Mouse (Mus musculus): Measurements from ENCODE around the gene Glrx2.

The Glrx2 gene

DNA sequence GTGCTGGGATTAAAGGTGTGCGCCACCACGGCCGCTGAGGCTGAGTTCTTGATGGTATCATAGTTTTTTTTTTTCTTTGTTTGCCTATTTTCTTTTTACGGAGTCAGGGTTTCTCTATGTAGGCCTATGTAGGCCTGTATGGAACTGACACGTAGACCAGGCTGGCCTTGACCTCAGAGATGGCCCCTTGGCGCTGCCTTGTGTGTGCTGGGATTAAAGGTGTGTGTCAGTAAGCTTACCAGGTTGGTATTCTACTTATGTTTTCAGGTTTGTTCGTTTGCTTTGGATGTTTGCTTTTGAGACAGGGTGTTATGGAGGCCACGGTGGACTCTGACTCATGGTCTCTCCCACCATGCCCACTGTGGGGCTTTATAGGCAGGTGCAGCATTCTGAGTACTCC is 46.0 kb downstream of the Glrx2 start:
- DNase-seq = no peak

DNA sequence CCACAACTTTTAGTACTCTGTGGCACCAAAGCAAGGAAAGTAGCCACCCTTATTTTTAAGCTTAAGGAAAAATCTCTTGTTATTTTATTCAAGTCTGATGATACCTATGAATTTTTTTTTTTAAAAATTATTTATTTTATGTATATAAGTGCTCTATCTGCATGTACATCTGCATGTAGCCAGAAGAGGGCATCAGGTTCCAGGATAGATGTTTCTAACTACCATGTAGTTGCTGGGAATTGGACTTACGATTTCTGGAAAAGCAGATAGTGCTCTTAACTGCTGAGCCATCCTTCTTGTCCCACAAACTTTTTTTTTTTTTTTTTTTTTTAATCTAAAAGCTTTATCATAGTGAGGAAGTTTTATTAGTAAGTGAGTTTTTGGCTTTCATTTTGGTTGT is 48.3 kb downstream of the Glrx2 start:
- no peak for DNase-seq

DNA sequence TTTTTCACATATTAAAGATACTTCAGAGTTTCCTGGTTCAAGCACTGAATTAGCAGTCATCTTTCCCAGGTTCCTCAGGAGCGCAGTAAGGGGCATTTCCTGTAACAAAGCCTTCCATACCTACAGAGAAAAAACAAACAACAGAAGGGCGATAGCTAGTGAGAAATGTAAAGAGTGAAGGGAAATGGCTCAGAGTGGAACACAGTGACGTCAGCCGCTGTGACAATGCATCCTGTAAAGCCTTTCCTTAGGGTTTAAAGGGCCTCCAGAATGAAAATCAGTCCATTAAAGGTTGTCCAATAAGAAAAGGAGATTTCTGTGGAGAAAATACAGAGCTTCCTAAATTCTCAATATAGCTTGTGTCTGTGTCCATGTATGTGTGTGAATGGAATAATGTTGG is 49.7 kb downstream of the Glrx2 start:
- DNase-seq = no peak

DNA sequence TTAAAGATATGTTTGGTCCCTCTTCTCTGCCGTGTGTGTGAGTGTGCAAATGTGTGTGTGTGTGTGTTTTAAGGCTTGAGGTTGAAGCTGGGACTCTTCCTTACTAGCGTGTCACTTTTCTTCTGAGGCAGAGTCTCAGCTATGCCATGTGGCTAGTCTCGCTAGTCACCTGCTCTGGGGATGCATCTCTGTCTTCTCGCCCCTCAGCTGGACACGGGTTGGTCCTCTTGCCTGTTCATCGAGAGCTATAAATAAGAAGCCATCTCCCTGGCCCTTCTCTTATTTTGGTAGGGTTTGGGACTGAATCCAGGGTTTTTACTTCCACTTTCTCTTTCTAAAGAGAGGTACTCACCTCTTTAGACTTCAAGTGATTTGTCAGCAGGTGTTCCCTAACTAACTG is 50.1 kb downstream of the Glrx2 start:
- DNase-seq = no peak

DNA sequence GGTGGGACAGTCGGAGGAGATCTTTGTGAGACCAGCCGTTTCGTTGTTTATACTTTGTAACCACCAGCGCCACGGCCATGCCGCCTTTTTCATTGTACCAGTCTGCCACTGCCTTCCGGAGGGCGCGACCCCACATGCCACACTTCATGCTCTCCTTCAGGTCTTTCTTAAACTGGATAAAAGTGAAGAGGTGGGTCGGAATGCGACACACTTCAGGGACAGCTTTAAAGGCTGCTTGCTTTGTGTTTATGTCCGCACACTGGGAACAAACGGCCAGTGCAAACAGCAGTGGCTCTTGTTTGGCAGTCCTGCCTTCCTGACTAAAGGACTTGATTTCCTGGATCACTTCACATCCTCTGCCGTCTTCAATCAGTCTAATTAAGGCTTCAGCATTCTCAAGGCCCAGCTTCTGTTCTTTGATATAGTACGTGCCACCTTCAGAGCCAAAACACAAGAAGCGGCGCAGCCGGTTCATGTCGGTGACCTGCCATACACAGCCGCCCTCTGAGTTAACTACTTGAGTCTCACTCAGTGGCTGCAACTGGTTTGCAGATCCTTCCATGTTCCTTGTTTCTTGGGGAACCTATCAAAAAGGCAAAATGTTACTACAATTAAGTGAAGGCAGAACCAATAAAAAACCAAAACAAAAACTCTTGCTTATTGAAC is 54.4 kb downstream of the Glrx2 start:
- DNase-seq = no peak

DNA sequence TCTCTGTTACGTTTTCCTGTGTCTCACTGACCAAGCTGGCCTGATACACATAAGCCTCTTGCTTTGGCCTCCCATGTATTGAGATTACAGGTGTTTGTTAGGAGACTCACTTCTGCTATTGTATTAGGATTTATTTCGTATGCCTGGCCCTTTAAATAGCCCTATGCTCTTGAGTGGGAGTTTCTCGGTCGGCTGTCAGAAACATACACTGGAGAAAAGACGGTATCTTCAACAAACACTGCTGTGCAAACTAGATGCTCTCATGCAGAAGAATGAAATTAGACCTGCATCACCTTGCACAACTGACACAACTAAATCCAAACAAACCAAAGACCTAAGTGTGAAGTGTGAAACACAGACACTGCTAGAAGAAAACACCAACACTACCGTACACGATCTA is 56.9 kb downstream of the Glrx2 start:
- no peak for DNase-seq

DNA sequence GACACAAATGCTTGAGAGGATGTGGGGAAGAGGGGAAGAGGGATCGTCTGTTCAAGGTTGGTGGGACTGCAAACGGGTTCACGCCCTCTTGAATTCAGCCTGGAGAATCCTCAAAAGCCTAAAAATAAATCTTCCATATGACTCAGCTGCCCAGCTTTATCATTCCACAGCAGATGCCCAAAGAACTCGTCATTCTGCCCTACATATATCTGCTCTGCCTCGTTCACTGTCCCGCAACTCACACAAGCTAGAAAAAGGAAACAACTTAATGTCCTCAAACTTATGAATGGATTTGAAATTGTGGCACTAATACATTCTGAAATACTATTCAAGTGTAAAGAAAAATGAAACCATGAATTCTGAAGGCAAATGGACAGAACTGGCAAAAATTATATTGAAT is 57.8 kb downstream of the Glrx2 start:
- no peak for DNase-seq

DNA sequence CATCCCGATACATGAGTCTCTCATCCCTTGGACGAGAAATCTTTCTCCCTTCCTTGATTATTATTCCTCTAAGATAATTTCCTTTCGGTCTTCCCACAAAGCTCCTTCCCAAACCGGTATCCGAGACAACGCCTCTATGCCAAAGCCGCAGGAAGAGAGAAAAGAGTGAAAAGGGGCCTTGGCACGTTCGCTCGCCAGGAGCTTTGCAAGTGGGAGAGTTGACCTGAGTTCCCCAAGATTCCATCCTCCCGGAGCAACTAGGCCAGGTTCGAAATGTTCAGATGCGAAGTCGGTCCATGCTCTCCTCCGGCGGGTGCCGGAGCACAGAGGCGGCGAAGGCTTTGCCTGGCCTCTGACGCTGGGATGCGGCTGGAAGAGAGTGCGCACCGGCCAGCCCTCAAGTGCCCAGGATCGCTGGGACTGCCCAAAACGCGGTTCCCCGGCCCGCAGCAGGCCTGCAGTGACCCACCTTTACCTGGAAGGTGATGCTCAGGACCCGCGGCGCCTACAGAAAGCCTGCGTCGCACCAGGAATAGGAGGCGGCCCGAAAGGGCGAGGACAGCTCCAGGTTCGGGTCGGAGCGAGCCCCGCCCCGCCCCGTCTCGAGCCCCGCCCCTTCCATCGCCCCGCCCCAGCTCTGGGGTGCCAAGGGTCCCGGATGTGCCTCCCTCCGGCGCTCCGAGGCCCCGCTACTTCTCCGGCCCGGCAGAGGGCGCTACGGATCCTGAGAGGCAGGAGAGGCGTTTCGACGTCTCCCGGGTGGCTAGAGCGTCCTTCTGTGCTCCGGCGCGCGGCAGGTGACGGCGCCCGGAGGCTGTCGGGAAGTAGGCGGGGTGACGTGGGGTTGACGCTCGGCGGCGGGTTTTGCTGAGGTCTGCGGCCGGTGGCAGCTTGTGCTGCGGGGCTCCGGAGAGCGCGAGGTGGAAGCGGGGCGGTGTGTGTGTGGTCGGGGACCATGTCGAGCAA is 60.6 kb downstream of the Glrx2 start, which contains the start of the genes Trove2 and Uchl5:
TSS of gene Trove2 (minus strand) at position 623 of the 966 bp plus-strand sequence.
TSS of gene Uchl5 (plus strand) at position 827 of the 966 bp plus-strand sequence.
- peak; percentile 98 for DNase-seq

DNA sequence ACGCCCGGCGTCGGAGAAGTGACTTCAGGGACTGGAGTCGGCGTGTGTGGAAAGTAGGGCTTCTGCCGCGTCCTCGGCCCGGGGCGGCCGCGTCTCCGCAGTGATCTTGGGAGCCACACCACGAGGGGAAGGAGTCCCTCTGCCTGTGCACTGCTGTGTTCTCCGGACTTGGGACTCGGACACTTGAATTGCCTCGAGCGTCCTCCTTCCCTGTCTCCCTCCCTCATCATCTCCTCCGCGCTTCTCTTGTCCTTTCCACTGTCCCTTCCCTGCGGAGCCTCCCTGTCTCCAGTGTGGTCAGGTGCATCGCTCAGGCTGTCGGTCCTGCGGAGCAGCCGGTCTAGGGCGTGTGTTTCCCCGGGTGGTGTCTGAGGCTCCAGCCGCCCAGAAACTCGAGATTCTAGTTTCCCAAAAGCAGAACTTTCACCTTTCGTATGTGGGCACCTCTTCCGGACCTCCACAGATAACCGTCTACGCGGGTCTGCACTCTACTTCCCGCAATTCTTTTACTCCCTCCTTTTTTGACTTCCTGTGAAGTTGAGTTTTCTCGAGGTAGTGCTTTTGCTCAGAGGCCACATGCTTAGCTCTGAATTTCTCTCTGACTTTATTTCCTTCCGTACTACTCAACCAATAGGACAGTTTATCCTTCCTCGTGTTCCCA is 61.5 kb downstream of the Glrx2 start:
- DNase-seq = no peak

DNA sequence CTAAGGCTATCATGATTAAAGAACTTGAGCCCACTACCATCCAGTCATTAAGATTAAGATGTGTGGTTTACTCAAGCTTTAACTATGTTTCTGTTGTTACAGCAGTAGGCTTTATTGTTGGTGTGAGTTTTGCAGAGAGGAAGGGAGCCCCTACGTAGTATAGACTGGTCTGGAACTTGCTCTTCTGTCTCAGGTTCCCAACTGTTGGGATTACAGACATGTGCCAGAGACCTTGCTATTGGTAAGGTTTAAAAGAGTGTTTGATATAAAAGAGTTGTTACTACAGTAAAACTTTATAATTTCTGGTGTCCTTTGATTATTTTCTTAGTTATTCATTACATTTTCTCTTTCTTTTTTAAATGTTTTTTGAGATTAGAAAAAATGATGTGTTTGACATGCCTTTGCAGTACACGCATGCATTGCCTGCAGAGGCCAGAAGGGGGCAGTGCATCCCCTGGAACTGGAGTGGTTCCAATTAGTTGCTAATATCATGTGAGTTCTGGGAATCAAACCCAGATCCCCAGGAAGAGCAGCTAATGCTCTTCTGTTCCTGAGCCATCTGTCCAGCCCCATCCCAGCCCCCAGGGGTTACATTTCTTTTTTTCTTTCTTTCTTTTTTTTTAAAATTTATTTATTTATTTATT is 72.6 kb downstream of the Glrx2 start:
- DNase-seq = no peak
